Mouse (Mus musculus): Measurements from ENCODE around the gene Tmem138.

DNA sequence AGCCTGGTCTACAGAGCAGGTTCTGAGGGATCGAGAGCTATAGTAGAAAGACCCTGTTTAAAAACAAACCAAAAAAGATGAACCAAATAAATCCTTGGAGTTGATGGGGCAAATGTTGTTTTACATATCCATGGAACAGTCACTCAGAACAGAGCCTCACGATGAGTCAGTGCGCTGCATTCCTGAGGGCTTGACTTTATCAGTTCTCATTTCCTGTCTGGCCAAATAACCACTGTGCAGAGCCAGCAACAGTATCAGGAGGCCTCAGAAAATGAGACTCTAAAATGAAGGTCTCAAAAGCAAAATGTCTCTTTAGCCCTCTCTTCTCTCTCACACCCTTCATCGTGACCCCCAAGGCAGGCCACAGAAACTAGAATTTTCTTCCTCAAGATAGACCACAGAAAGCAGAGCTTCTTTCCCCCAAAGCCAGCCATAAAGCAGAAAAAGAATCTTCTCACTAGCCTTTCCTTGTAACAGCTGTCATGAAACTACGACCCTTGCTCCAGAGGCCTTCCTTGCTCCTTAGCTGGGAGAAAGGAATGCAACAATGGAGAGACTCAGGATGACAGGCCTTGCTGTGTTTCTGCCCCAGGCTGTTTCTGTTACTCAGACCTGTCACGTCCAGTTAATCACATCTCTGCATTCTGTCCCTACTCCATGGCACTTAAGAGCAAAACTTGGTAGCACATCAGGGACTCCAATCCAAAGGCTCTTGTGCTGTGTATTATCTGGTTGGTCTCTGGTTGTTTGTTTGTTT is 15.4 kb downstream of the Tmem138 start:
- no peak for TF ChIP-seq CTCF (IDR thresholded peaks at IDR 0.05; ENCODE audit: borderline replicate concordance, insufficient read depth, low read depth, low read length)
- no peak for TF ChIP-seq POLR2A (IDR thresholded peaks at IDR 0.05; ENCODE audit: borderline replicate concordance, insufficient read depth, low read length)

Data from cerebellum, adult 2 months (tissue).